Mouse (Mus musculus) kidney, postnatal 0 days (tissue): ENCODE data around the gene Grm8. TPM values are rescaled to one million over a fixed set of nuclear protein-coding genes. Genes with fewer than 3 reads are reported as not detected.

Experiments
- ATAC-seq: fragments of 200-750 bp; cut with Nextera tagmentation; replicated peaks from 2 replicates; pipeline ENCODE4 v1.8.0; 2017; ENCODE audit warnings: low read depth, moderate number of reproducible peaks, moderate TSS enrichment, moderate library complexity; ENCODE audit not compliant: low FRiP score
- DNase-seq: peaks from one replicate; pipeline ENCODE4 v3.0.0-alpha.2; 2016; ENCODE audit warnings: low spot score
- H3K27ac ChIP-seq: fragments of 300-500 bp; sonication (generic); 2 replicates; pipeline ENCODE4 v1.5.1; 2014; ENCODE audit warnings: mild to moderate bottlenecking
- H3K27me3 ChIP-seq: fragments of 300-500 bp; sonication (generic); 2 replicates; pipeline ENCODE4 v1.6.1; 2014; ENCODE audit warnings: low read length, mixed read lengths; ENCODE audit not compliant: insufficient read depth
- H3K36me3 ChIP-seq: fragments of 300-500 bp; sonication (generic); 2 replicates; pipeline ENCODE4 v1.6.1; 2014; ENCODE audit warnings: low read length, mixed read lengths; ENCODE audit not compliant: insufficient read depth
- H3K4me1 ChIP-seq: fragments of 300-500 bp; sonication (generic); replicated peaks from 2 replicates; pipeline ENCODE4 v1.6.1; 2014; ENCODE audit warnings: antibody characterized with exemption, low read length, mixed read lengths; ENCODE audit not compliant: insufficient read depth
- H3K4me2 ChIP-seq: fragments of 300-500 bp; sonication (generic); 2 replicates; pipeline ENCODE4 v1.6.1; 2014; ENCODE audit warnings: mild to moderate bottlenecking, low read length, moderate library complexity, mixed read lengths
- H3K4me3 ChIP-seq: fragments of 300-500 bp; sonication (generic); replicated peaks from 2 replicates; pipeline ENCODE4 v1.5.1; 2014; ENCODE audit warnings: low read depth, low read length
- H3K9ac ChIP-seq: fragments of 300-500 bp; sonication (generic); 2 replicates; pipeline ENCODE4 v1.6.1; 2014; ENCODE audit warnings: low read depth, low read length
- H3K9me3 ChIP-seq: fragments of 300-500 bp; sonication (generic); replicated peaks from 2 replicates; pipeline ENCODE4 v1.6.1; 2016; ENCODE audit warnings: low read length, inconsistent platforms, mixed read lengths
- CTCF ChIP-seq: IDR thresholded peaks from 2 replicates; pipeline ENCODE4 v1.5.1; 2016; ENCODE audit warnings: antibody characterized with exemption, low read depth, mild to moderate bottlenecking, moderate library complexity
- WGBS: fragments of 180-500 bp; shearing (Covaris S2); extraction: QIAGEN DNeasy Blood & Tissue Kit; methylation state at CpG from one replicate; pipeline ENCODE4 v1.1.7; 2014; 5-methylcytosine and 5-hydroxymethylcytosine counted together
- polyA plus RNA-seq: library from polyadenylated mRNA; unstranded; fragments of >200 nt; fragmentation: Nextera tagmentation; extraction: Ambion mirVana; gene quantifications from 2 replicates; pipeline ENCODE4 v1.2.1, GENCODE M21; 2015

Grm8 gene
- polyA plus RNA-seq, 1 experiment from 2014 or later: 0.21 TPM

DNA sequence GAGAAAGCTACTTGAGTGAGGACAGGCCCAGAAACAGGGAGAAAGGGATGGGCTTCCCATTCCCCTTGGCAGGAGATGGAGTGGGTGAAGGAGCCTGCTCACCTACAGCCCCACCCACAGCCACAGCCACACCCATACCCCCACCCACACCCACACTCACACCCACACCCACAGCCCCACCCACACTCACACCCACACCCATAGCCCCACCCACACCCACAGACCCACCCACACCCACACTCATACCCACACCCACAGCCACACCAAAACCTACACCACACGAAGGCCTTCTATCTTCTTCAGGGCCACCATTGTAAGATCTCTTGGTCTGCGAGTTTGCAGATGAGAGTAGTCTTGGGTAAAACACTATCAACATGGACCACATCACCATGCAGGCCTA, 137.7 kb downstream of the Grm8 start:
- DNase-seq (no peak), ATAC-seq (no peak)
- no peak for TF ChIP-seq CTCF
- H3K4me2 ChIP-seq: no peak overlapping the region
- no peak overlapping the region for H3K4me3 ChIP-seq
- 90% methylated on average over 2 of the region's 2 CpGs for WGBS
- no peaks in the 10 kb centered on the region for H3K9me3 ChIP-seq
- H3K9ac ChIP-seq: no peak overlapping the region
- H3K36me3 ChIP-seq: no peaks in the 10 kb centered on the region
- no peaks in the 10 kb centered on the region for H3K27me3 ChIP-seq
- H3K4me1 ChIP-seq: no peaks in the 10 kb centered on the region
- no peak overlapping the region for H3K27ac ChIP-seq

DNA sequence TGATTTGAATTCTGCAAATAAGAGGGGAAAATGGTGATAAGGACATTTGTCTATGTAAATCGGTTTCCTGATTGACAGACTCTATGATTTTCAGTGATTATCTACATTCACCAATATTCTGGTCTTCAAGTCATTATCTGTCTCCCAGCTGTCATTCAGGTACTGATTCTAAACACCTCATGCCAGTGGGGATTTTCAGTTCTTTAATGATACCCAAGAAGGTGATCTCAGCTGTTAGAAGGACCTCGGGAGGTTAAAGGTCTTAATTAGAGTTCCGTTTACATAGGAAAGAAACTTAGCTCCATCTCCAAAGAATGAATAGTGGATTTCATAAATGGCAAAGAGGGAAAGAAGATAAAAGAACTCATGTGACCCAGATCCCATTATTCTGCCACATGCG, 143.7 kb downstream of the Grm8 start:
- Histone ChIP-seq H3K9ac (no peak overlapping the region), H3K36me3 (no peaks in the 10 kb centered on the region), H3K4me1 (no peaks in the 10 kb centered on the region), H3K4me2 (no peak overlapping the region), H3K4me3 (no peak overlapping the region), H3K27ac (no peak overlapping the region), H3K27me3 (no peaks in the 10 kb centered on the region), H3K9me3 (no peaks in the 10 kb centered on the region)
- ATAC-seq (no peak), DNase-seq (no peak)
- no peak for TF ChIP-seq CTCF
- WGBS: 79% methylated on average over 4 of the region's 4 CpGs

DNA sequence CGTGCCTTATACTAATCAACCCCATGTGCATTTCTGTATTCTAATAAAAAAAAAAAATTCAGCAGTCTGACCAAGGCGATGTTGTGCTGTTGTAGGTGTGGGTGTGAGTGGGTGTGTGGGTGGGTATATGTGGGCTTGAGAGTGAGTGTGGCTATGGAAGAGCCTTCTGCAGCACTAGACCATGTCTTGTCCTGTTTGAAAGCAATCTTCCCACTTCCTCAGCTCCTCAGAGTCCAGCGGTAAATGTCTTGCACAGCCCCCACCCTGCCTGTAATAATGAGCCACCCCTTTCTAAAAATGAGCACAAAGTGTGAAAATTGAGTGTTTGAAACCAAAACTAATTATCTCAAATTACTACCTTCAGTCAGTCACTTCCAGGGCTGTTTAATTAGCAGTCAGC, 152.4 kb downstream of the Grm8 start:
- no peaks in the 10 kb centered on the region for H3K9me3 ChIP-seq
- TF ChIP-seq CTCF: no peak
- DNase-seq: no peak
- no peak for ATAC-seq
- no peak overlapping the region for H3K9ac ChIP-seq
- no peaks in the 10 kb centered on the region for H3K27me3 ChIP-seq
- H3K4me3 ChIP-seq: no peak overlapping the region
- WGBS: 79% methylated on average over 3 of the region's 3 CpGs
- H3K4me2 ChIP-seq: no peak overlapping the region
- H3K27ac ChIP-seq: no peak overlapping the region
- H3K36me3 ChIP-seq: no peaks in the 10 kb centered on the region
- no peaks in the 10 kb centered on the region for H3K4me1 ChIP-seq

DNA sequence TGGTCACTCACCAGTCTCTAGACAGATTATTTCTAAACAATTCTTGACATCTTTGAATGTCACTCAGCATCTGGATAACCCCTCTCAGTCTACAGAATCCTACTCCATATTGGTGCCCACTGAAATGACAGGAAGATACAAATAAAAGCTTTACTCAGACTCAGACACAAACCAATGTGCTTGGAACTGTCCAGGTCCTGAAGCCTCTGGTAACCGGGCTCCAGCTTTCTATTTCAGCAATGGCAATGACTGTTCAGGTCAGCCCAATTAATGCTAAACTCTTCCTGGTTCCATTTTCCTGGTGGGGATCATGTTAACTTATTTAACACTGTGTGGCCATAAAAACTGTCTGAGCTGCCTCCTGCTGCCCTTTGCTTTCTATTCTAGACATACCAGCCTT, 153.0 kb downstream of the Grm8 start:
- ATAC-seq (no peak), DNase-seq (peak; percentile 60)
- Histone ChIP-seq H3K4me2 (no peak overlapping the region), H3K9me3 (no peaks in the 10 kb centered on the region), H3K27me3 (no peaks in the 10 kb centered on the region), H3K9ac (no peak overlapping the region), H3K36me3 (no peaks in the 10 kb centered on the region), H3K4me3 (no peak overlapping the region), H3K27ac (no peak overlapping the region), H3K4me1 (no peaks in the 10 kb centered on the region)
- 28% methylated on average over 1 of the region's 1 CpGs for WGBS
- no peak for TF ChIP-seq CTCF

DNA sequence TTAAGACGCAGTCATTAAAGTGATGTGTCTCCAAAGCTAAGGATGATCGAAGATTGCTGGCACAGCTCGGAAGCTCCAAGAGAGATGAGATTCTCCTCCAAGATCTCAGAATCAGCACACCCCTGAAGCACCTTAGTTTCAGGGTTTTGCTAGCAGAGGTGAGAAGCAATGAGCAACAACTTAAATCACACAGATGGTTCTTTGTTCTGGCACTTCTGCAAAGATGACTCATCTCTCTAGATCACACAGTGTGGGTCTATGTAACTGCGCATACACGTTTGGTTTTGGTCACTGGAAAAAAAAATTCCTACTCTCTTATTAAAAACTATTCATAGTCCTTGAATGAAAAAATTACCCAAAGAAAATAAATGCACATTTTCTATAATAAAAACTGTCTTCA, 157.6 kb downstream of the Grm8 start:
- no peak for TF ChIP-seq CTCF
- no peak for DNase-seq
- Histone ChIP-seq H3K9me3 (no peaks in the 10 kb centered on the region), H3K4me2 (no peak overlapping the region), H3K27ac (no peak overlapping the region), H3K4me1 (no peaks in the 10 kb centered on the region), H3K27me3 (no peaks in the 10 kb centered on the region), H3K4me3 (no peak overlapping the region), H3K9ac (no peak overlapping the region), H3K36me3 (no peaks in the 10 kb centered on the region)
- ATAC-seq: no peak
- 90% methylated on average over 5 of the region's 5 CpGs for WGBS

DNA sequence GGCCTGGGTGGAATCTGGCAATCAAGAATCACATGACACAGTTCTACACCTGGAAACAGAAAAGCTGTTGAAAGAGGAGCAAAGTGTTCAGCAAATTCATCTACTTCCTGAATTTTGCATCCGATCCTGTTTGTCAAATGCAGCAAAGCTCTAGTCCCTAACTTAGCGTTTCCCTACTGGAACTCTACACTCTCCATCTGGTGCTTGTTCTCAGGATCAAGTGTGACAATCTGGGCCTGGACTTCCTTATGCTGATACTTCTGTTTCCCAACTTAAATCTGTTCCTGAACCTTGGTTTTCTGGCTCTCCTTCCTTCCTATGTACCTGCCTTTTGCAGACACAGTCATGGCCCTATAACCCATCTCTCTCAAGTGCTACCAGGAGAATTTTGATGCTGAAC, 166.1 kb downstream of the Grm8 start:
- TF ChIP-seq CTCF: no peak
- H3K4me2 ChIP-seq: no peak overlapping the region
- no peaks in the 10 kb centered on the region for H3K4me1 ChIP-seq
- no peaks in the 10 kb centered on the region for H3K36me3 ChIP-seq
- ATAC-seq: no peak
- DNase-seq: no peak
- no peaks in the 10 kb centered on the region for H3K27me3 ChIP-seq
- H3K9me3 ChIP-seq: no peaks in the 10 kb centered on the region
- WGBS: 81% methylated on average over 2 of the region's 2 CpGs
- H3K27ac ChIP-seq: no peak overlapping the region
- H3K4me3 ChIP-seq: no peak overlapping the region
- H3K9ac ChIP-seq: no peak overlapping the region

DNA sequence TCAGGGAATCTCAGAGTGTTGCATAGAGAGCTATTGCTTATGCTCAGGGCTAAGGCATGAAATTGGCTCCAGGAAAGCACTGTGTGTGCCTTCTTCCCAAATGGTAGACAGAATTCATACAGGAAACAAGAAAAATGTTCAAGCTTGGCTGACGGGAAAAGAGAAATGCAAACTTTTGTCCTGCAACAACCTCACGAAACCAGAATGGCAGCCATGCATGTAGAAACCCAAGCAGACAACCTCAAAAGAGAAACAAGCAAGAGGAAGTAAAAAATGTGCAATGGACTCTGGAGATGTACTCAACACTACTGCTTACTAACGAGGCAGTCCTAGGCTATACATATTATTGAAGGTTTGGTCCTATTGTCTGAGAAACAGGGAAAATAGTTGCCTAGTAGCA, 167.9 kb downstream of the Grm8 start:
- ATAC-seq (no peak), DNase-seq (no peak)
- 90% methylated on average over 3 of the region's 3 CpGs for WGBS
- no peaks in the 10 kb centered on the region for H3K36me3 ChIP-seq
- H3K4me1 ChIP-seq: no peaks in the 10 kb centered on the region
- no peak for TF ChIP-seq CTCF
- H3K27me3 ChIP-seq: no peaks in the 10 kb centered on the region
- H3K4me3 ChIP-seq: no peak overlapping the region
- H3K9ac ChIP-seq: no peak overlapping the region
- H3K4me2 ChIP-seq: no peak overlapping the region
- H3K27ac ChIP-seq: no peak overlapping the region
- H3K9me3 ChIP-seq: no peaks in the 10 kb centered on the region
